Mouse (Mus musculus) intestine, embryonic 15.5 days (tissue): ENCODE results near the gene Rbfox1. TPM values are rescaled to one million over a fixed set of nuclear protein-coding genes. Genes with fewer than 3 reads are reported as not detected.

ENCODE experiments used
- ATAC-seq: fragments of 200-750 bp; cut with Nextera tagmentation; 2 replicates; pipeline ENCODE4 v1.8.0; 2017; ENCODE audit warnings: moderate TSS enrichment, moderate library complexity
- H3K27ac ChIP-seq: fragments of 300-500 bp; sonication (generic); 2 replicates; pipeline ENCODE4 v1.5.1; 2015; ENCODE audit warnings: mild to moderate bottlenecking, inconsistent platforms
- H3K27me3 ChIP-seq: fragments of 300-500 bp; sonication (generic); replicated peaks from 2 replicates; pipeline ENCODE4 v1.6.1; 2015; ENCODE audit warnings: inconsistent platforms
- H3K36me3 ChIP-seq: fragments of 300-500 bp; sonication (generic); 2 replicates; pipeline ENCODE4 v1.6.1; 2015; ENCODE audit warnings: inconsistent platforms
- H3K4me1 ChIP-seq: fragments of 300-500 bp; sonication (generic); replicated peaks from 2 replicates; pipeline ENCODE4 v1.6.1; 2015; ENCODE audit warnings: inconsistent platforms
- H3K4me2 ChIP-seq: fragments of 300-500 bp; sonication (generic); replicated peaks from 2 replicates; pipeline ENCODE4 v1.6.1; 2015; ENCODE audit warnings: mild to moderate bottlenecking, inconsistent platforms
- H3K4me3 ChIP-seq: fragments of 300-500 bp; sonication (generic); replicated peaks from 2 replicates; pipeline ENCODE4 v1.5.1; 2015; ENCODE audit warnings: inconsistent platforms
- H3K9ac ChIP-seq: fragments of 300-500 bp; sonication (generic); 2 replicates; pipeline ENCODE4 v1.6.1; 2015; ENCODE audit warnings: inconsistent platforms
- H3K9me3 ChIP-seq: fragments of 300-500 bp; sonication (generic); 2 replicates; pipeline ENCODE4 v1.6.1; 2016; ENCODE audit warnings: inconsistent platforms
- WGBS: fragments of 180-500 bp; shearing (Covaris S2); methylation state at CpG from one replicate; pipeline ENCODE4 v1.1.7; 2015; 5-methylcytosine and 5-hydroxymethylcytosine counted together
- polyA plus RNA-seq: library from polyadenylated mRNA; unstranded; fragments of >200 nt; fragmentation: Nextera tagmentation; extraction: Ambion mirVana; gene quantifications from 2 replicates; pipeline ENCODE4 v1.2.1, GENCODE M21; 2015

The Rbfox1 gene
- polyA plus RNA-seq, 1 experiment from 2014 or later: 3.3 TPM

- H3K9me3 ChIP-seq: no peaks in the 10 kb centered on the region
- H3K9ac ChIP-seq: no peak overlapping the region
- no peak overlapping the region for H3K4me2 ChIP-seq
- no peak overlapping the region for H3K4me3 ChIP-seq
- no peaks in the 10 kb centered on the region for H3K36me3 ChIP-seq
- H3K27me3 ChIP-seq: no peaks in the 10 kb centered on the region
- 77% methylated on average over 4 of the region's 4 CpGs for WGBS
- H3K27ac ChIP-seq: no peak overlapping the region
- H3K4me1 ChIP-seq: no peaks in the 10 kb centered on the region
- ATAC-seq: no peak
These were observed 1277.0 kb downstream of the Rbfox1 start for GRCm38 (mm10) chr16:7162168-7162567.

GRCm38 (mm10) chr16:7163688-7164087, 1278.5 kb downstream of the Rbfox1 start:
- H3K9me3 ChIP-seq: no peaks in the 10 kb centered on the region
- ATAC-seq: no peak

GRCm38 (mm10) chr16:7164153-7164737, 1279.1 kb downstream of the Rbfox1 start:
- no peak overlapping the region for H3K4me2 ChIP-seq
- no peaks in the 10 kb centered on the region for H3K9me3 ChIP-seq
- ATAC-seq: no peak
- no peaks in the 10 kb centered on the region for H3K4me1 ChIP-seq
- H3K4me3 ChIP-seq: no peak overlapping the region
- no peaks in the 10 kb centered on the region for H3K36me3 ChIP-seq
- no peak overlapping the region for H3K27ac ChIP-seq
- no peaks in the 10 kb centered on the region for H3K27me3 ChIP-seq
- no peak overlapping the region for H3K9ac ChIP-seq
- WGBS: 76% methylated on average over 8 of the region's 8 CpGs

More at GRCm38 (mm10) chr16:7163688-7164087, 1278.5 kb downstream of the Rbfox1 start:
- no peaks in the 10 kb centered on the region for H3K4me1 ChIP-seq
- WGBS: 71% methylated on average over 4 of the region's 4 CpGs
- H3K27me3 ChIP-seq: no peaks in the 10 kb centered on the region
- no peak overlapping the region for H3K4me3 ChIP-seq
- H3K9ac ChIP-seq: no peak overlapping the region
- no peak overlapping the region for H3K27ac ChIP-seq
- H3K36me3 ChIP-seq: no peaks in the 10 kb centered on the region
- H3K4me2 ChIP-seq: no peak overlapping the region

GRCm38 (mm10) chr16:7175960-7176359, 1290.8 kb downstream of the Rbfox1 start:
- no peak for ATAC-seq
- no peak overlapping the region for H3K4me2 ChIP-seq
- no peaks in the 10 kb centered on the region for H3K27me3 ChIP-seq
- no peaks in the 10 kb centered on the region for H3K36me3 ChIP-seq
- 94% methylated on average over 2 of the region's 2 CpGs for WGBS
- no peak overlapping the region for H3K9ac ChIP-seq
- no peaks in the 10 kb centered on the region for H3K9me3 ChIP-seq
- H3K4me1 ChIP-seq: no peaks in the 10 kb centered on the region
- H3K27ac ChIP-seq: no peak overlapping the region
- H3K4me3 ChIP-seq: no peak overlapping the region

GRCm38 (mm10) chr16:7187788-7188187, 1302.6 kb downstream of the Rbfox1 start:
- no peak overlapping the region for H3K27ac ChIP-seq
- H3K27me3 ChIP-seq: no peaks in the 10 kb centered on the region
- no peak for ATAC-seq
- WGBS: 46% methylated on average over 2 of the region's 2 CpGs
- no peaks in the 10 kb centered on the region for H3K36me3 ChIP-seq
- H3K9ac ChIP-seq: no peak overlapping the region
- H3K4me3 ChIP-seq: no peak overlapping the region
- H3K4me1 ChIP-seq: no peaks in the 10 kb centered on the region
- peaks cover 3% of the 10 kb centered on the region; the same call in 1 of the 2 replicates for H3K9me3 ChIP-seq
- no peak overlapping the region for H3K4me2 ChIP-seq

GRCm38 (mm10) chr16:7193535-7193934, 1308.4 kb downstream of the Rbfox1 start:
- Histone ChIP-seq H3K9ac (no peak overlapping the region), H3K27me3 (no peaks in the 10 kb centered on the region), H3K27ac (no peak overlapping the region), H3K4me1 (no peaks in the 10 kb centered on the region), H3K4me3 (no peak overlapping the region), H3K4me2 (no peak overlapping the region), H3K36me3 (no peaks in the 10 kb centered on the region), H3K9me3 (peaks cover 3% of the 10 kb centered on the region; the same call in 1 of the 2 replicates)
- ATAC-seq: no peak
- WGBS: 62% methylated on average over 5 of the region's 5 CpGs

GRCm38 (mm10) chr16:7197953-7198352, 1312.8 kb downstream of the Rbfox1 start:
- Histone ChIP-seq H3K27ac (no peak overlapping the region), H3K36me3 (no peaks in the 10 kb centered on the region), H3K4me3 (no peak overlapping the region), H3K9ac (no peak overlapping the region), H3K9me3 (no peaks in the 10 kb centered on the region), H3K27me3 (no peaks in the 10 kb centered on the region), H3K4me1 (no peaks in the 10 kb centered on the region), H3K4me2 (no peak overlapping the region)
- no peak for ATAC-seq
- WGBS: 92% methylated on average over 5 of the region's 5 CpGs

GRCm38 (mm10) chr16:7200239-7200638, 1315.1 kb downstream of the Rbfox1 start:
- no peak overlapping the region for H3K4me3 ChIP-seq
- ATAC-seq: no peak
- H3K4me2 ChIP-seq: no peak overlapping the region
- H3K9me3 ChIP-seq: no peaks in the 10 kb centered on the region
- no peaks in the 10 kb centered on the region for H3K4me1 ChIP-seq
- H3K36me3 ChIP-seq: no peaks in the 10 kb centered on the region
- no peak overlapping the region for H3K27ac ChIP-seq
- H3K9ac ChIP-seq: no peak overlapping the region
- WGBS: 89% methylated on average over 3 of the region's 3 CpGs
- no peaks in the 10 kb centered on the region for H3K27me3 ChIP-seq

- H3K27ac ChIP-seq: no peak overlapping the region
- no peaks in the 10 kb centered on the region for H3K36me3 ChIP-seq
- ATAC-seq: no peak
- no peak overlapping the region for H3K9ac ChIP-seq
- no peaks in the 10 kb centered on the region for H3K4me1 ChIP-seq
- WGBS: 47% methylated on average over 4 of the region's 4 CpGs
- H3K4me3 ChIP-seq: no peak overlapping the region
- no peak overlapping the region for H3K4me2 ChIP-seq
- no peaks in the 10 kb centered on the region for H3K9me3 ChIP-seq
- no peaks in the 10 kb centered on the region for H3K27me3 ChIP-seq
These were observed 1316.7 kb downstream of the Rbfox1 start for GRCm38 (mm10) chr16:7201816-7202215.

- Histone ChIP-seq H3K4me3 (no peak overlapping the region), H3K4me2 (no peak overlapping the region), H3K27me3 (no peaks in the 10 kb centered on the region), H3K9me3 (no peaks in the 10 kb centered on the region), H3K4me1 (no peaks in the 10 kb centered on the region), H3K9ac (no peak overlapping the region), H3K27ac (no peak overlapping the region), H3K36me3 (no peaks in the 10 kb centered on the region)
- ATAC-seq: no peak
- WGBS: 64% methylated on average over 2 of the region's 2 CpGs
These were observed 1321.2 kb downstream of the Rbfox1 start for GRCm38 (mm10) chr16:7206116-7206900.

GRCm38 (mm10) chr16:7207599-7207998, 1322.4 kb downstream of the Rbfox1 start:
- no peaks in the 10 kb centered on the region for H3K9me3 ChIP-seq
- no peaks in the 10 kb centered on the region for H3K36me3 ChIP-seq
- ATAC-seq: no peak
- no peak overlapping the region for H3K4me3 ChIP-seq
- no peak overlapping the region for H3K27ac ChIP-seq
- H3K4me2 ChIP-seq: no peak overlapping the region
- WGBS: 36% methylated on average over 2 of the region's 2 CpGs
- no peaks in the 10 kb centered on the region for H3K4me1 ChIP-seq
- no peaks in the 10 kb centered on the region for H3K27me3 ChIP-seq
- H3K9ac ChIP-seq: no peak overlapping the region

GRCm38 (mm10) chr16:7212756-7213155, 1327.6 kb downstream of the Rbfox1 start:
- Histone ChIP-seq H3K4me2 (no peak overlapping the region), H3K9me3 (no peaks in the 10 kb centered on the region), H3K9ac (no peak overlapping the region), H3K27ac (no peak overlapping the region), H3K27me3 (no peaks in the 10 kb centered on the region), H3K4me3 (no peak overlapping the region), H3K36me3 (no peaks in the 10 kb centered on the region), H3K4me1 (no peaks in the 10 kb centered on the region)
- no peak for ATAC-seq
- 45% methylated on average over 4 of the region's 4 CpGs for whole genome bisulfite sequencing

- no peaks in the 10 kb centered on the region for H3K9me3 ChIP-seq
These were observed 1338.1 kb downstream of the Rbfox1 start for GRCm38 (mm10) chr16:7223265-7223664.

More at GRCm38 (mm10) chr16:7223265-7223664, 1338.1 kb downstream of the Rbfox1 start:
- Histone ChIP-seq H3K27ac (no peak overlapping the region), H3K36me3 (no peaks in the 10 kb centered on the region), H3K4me3 (no peak overlapping the region), H3K4me2 (no peak overlapping the region), H3K4me1 (no peaks in the 10 kb centered on the region), H3K9ac (no peak overlapping the region), H3K27me3 (no peaks in the 10 kb centered on the region)
- no peak for ATAC-seq
- 71% methylated on average over 2 of the region's 2 CpGs for WGBS
